Mouse (Mus musculus) G1E (cell line): Measurements from ENCODE around the gene Aars.

Experiments used
- CTCF ChIP-seq: IDR thresholded peaks from 2 replicates; pipeline ENCODE4 v1.5.1; 2012; ENCODE audit warnings: low read depth, low read length, inconsistent platforms, mixed read lengths
- GATA1 ChIP-seq: IDR thresholded peaks from 2 replicates; pipeline ENCODE4 v1.6.1; 2012; ENCODE audit warnings: borderline replicate concordance, low read length, inconsistent platforms, mixed read lengths
- GATA2 ChIP-seq: IDR thresholded peaks from 2 replicates; pipeline ENCODE4 v1.6.1; 2012; ENCODE audit warnings: low read depth, low read length, inconsistent platforms, borderline replicate concordance
- POLR2AphosphoS5 ChIP-seq: IDR thresholded peaks from 2 replicates; pipeline ENCODE4 v1.6.1; 2012; ENCODE audit warnings: low read depth, low read length, inconsistent platforms; ENCODE audit not compliant: insufficient replicate concordance
- TAL1 ChIP-seq: conservative IDR thresholded peaks from 2 replicates; pipeline ENCODE4 v1.6.1; 2012; ENCODE audit warnings: low read depth, low read length, inconsistent platforms, mixed read lengths

DNA sequence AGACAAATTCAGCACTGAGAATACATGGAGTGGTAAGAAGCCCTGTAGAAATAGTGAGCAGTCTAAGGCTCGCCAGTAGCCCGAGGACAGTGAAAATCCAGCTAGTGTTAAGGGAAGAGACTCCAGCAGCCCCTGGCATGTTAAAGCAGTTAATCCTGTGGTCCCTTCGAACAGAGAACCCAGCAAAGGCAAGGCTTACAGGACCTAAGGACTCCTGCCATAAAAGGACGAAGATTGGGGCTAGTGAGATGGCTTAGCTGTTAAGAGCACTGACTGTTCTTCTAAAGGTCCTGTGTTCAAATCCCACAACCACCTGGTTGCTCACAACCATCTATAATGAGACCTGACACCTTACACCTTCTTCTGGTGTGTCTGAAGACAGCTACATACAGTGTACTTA is 33.4 kb downstream of the Aars start:
- no peak for TF ChIP-seq CTCF
- no peak for TF ChIP-seq GATA1
- no peak for TF ChIP-seq POLR2AphosphoS5
- TF ChIP-seq TAL1: no peak
- no peak for TF ChIP-seq GATA2
